Mouse (Mus musculus) limb, embryonic 11.5 days (tissue): ENCODE measurements around the gene Klhl25. TPM values are rescaled to one million over a fixed set of nuclear protein-coding genes. Genes with fewer than 3 reads are reported as not detected.
"Not testable (repeated sequence)": the region's sequence is repeated elsewhere in the genome, so short reads cannot be mapped to it uniquely, and the experiment has no call there.

ENCODE experiments used
- ATAC-seq: fragments of 200-750 bp; cut with Nextera tagmentation; 2 replicates; pipeline ENCODE4 v1.8.0; 2017; ENCODE audit warnings: low read depth; ENCODE audit not compliant: insufficient number of reproducible peaks, low FRiP score, low TSS enrichment
- DNase-seq: peaks from one replicate; pipeline ENCODE4 v3.0.0-alpha.2; 2015; ENCODE audit warnings: low spot score
- H3K27ac ChIP-seq: fragments of 300-500 bp; sonication (generic); replicated peaks from 2 replicates; pipeline ENCODE4 v1.5.1; 2014; ENCODE audit warnings: low read depth, mild to moderate bottlenecking, low read length
- H3K27me3 ChIP-seq: fragments of 300-500 bp; sonication (generic); 2 replicates; pipeline ENCODE4 v1.6.1; 2014; ENCODE audit warnings: mild to moderate bottlenecking, low read length, mixed read lengths; ENCODE audit not compliant: control insufficient read depth, insufficient read depth
- H3K36me3 ChIP-seq: fragments of 300-500 bp; sonication (generic); 2 replicates; pipeline ENCODE4 v1.6.1; 2014; ENCODE audit warnings: mild to moderate bottlenecking, low read length, moderate library complexity, mixed read lengths; ENCODE audit not compliant: control insufficient read depth, insufficient read depth
- H3K4me1 ChIP-seq: fragments of 300-500 bp; sonication (generic); 2 replicates; pipeline ENCODE4 v1.6.1; 2014; ENCODE audit warnings: low read length, mixed read lengths; ENCODE audit not compliant: control insufficient read depth, insufficient read depth
- H3K4me2 ChIP-seq: fragments of 300-500 bp; sonication (generic); 2 replicates; pipeline ENCODE4 v1.6.1; 2014; ENCODE audit warnings: low read depth, mild to moderate bottlenecking, moderate library complexity; ENCODE audit not compliant: severe bottlenecking
- H3K4me3 ChIP-seq: fragments of 300-500 bp; sonication (generic); 2 replicates; pipeline ENCODE4 v1.5.1; 2014; ENCODE audit warnings: low read depth, low read length
- H3K9ac ChIP-seq: fragments of 300-500 bp; sonication (generic); 2 replicates; pipeline ENCODE4 v1.6.1; 2014; ENCODE audit warnings: mild to moderate bottlenecking, low read length
- H3K9me3 ChIP-seq: fragments of 300-500 bp; sonication (generic); 2 replicates; pipeline ENCODE4 v1.6.1; 2016; ENCODE audit warnings: low read length; ENCODE audit not compliant: control insufficient read depth
- WGBS: fragments of 180-500 bp; shearing (Covaris S2); extraction: QIAGEN DNeasy Blood & Tissue Kit; methylation state at CpG from one replicate; pipeline ENCODE4 v1.1.7; 2014; 5-methylcytosine and 5-hydroxymethylcytosine counted together
- polyA plus RNA-seq: library from polyadenylated mRNA; unstranded; fragments of >200 nt; fragmentation: Nextera tagmentation; extraction: Ambion mirVana; gene quantifications from 2 replicates; pipeline ENCODE4 v1.2.1, GENCODE M21; 2014

Gene Klhl25
- polyA plus RNA-seq, 1 experiment from 2014 or later: 22.3 TPM

- no peak overlapping the region for H3K4me3 ChIP-seq
- H3K9ac ChIP-seq: no peak overlapping the region
- DNase-seq: peak; percentile 94
- no peaks in the 10 kb centered on the region for H3K9me3 ChIP-seq
- H3K27ac ChIP-seq: no peak overlapping the region
- ATAC-seq: peak; percentile 67; the same call in 1 of the 2 replicates
- WGBS: 4% methylated on average over 7 of the region's 7 CpGs
- H3K4me1 ChIP-seq: no peaks in the 10 kb centered on the region
- no peaks in the 10 kb centered on the region for H3K36me3 ChIP-seq
- no peaks in the 10 kb centered on the region for H3K27me3 ChIP-seq
- H3K4me2 ChIP-seq: no peak overlapping the region
Measured at GRCm38 (mm10) chr7:75913952-75914351, 65.8 kb downstream of the Klhl25 start.

DNA sequence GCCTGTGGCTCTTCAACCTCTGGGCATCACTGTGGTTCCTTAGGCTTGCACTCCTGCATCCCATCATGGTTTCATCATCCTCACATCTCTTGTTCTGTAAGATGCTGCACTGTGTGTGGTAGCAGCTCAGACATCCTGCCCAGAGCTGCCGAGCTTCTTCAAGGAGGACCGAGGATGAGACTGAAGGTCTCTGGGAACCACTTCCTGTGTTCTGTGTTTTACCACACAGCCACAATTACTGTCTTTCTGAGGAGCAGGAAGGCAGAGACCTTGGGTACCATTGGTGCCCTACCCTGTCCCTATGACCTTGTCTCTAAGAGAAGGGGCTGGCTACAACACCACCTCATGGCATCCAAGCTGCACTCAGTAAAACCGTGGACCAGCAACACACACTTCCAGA is 67.4 kb downstream of the Klhl25 start:
- not testable (repeated sequence) for ATAC-seq, H3K27me3 ChIP-seq

DNA sequence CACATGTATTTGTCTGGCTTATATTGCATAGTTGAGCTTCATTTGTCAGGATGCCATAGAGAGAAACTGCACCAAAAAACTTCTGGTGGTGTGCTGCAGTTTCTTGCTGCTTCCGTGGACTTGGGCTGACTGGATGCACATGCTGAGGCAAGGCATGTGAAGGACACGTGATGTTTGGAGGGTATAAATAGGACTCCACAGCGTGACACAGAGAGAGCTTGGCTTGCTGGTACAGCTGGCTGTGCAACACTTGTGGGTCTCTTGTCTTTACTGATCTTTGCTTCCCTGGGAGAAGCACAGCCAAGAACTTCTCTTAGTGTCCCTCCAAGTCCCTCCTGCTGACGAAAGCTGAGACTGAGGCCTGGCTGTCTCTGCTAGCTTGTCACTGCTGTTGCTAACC is 69.6 kb downstream of the Klhl25 start:
- H3K4me2 ChIP-seq: no peak overlapping the region
- no peak overlapping the region for H3K27ac ChIP-seq
- DNase-seq (no peak), ATAC-seq (no peak)
- no peak overlapping the region for H3K9ac ChIP-seq
- no peaks in the 10 kb centered on the region for H3K27me3 ChIP-seq
- no peaks in the 10 kb centered on the region for H3K4me1 ChIP-seq
- H3K36me3 ChIP-seq: no peaks in the 10 kb centered on the region
- no peak overlapping the region for H3K4me3 ChIP-seq
- no peaks in the 10 kb centered on the region for H3K9me3 ChIP-seq
- WGBS: 94% methylated on average over 4 of the region's 4 CpGs

More for the DNA sequence above, 67.4 kb downstream of the Klhl25 start:
- H3K36me3 ChIP-seq, H3K27ac ChIP-seq, H3K9me3 ChIP-seq, DNase-seq, H3K9ac ChIP-seq, H3K4me2 ChIP-seq, H3K4me3 ChIP-seq, H3K4me1 ChIP-seq: not testable (repeated sequence)
- WGBS: 84% methylated on average over 3 of the region's 3 CpGs

DNA sequence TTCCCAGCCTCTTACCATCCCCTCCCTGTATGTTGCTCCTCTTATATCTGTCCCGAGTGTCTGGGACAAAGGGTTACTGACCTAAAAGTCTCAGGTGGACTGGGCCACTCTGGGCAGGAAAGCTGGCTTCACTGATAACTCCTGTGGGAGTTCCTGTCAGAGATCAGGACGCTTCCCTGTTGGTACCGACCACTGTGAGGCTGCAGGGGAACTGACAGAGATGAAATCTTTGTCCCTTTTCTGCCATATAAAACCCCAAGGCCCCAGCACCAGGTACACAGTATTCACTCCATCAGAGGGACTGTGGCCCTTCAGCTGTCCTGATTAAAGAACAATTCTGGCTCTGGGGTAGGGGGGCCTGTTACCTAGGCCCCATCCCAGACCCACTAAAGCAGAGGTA is 71.6 kb downstream of the Klhl25 start:
- not testable (repeated sequence) for DNase-seq, ATAC-seq, H3K36me3 ChIP-seq, H3K27me3 ChIP-seq, H3K4me1 ChIP-seq, H3K4me2 ChIP-seq, H3K9ac ChIP-seq, H3K4me3 ChIP-seq, H3K9me3 ChIP-seq, H3K27ac ChIP-seq
- WGBS: 91% methylated on average over 3 of the region's 3 CpGs
